Mouse (Mus musculus): ENCODE measurements around the gene Gas7.

GRCm38 (mm10) chr11:67600710-67601430, 145.6 kb downstream of the Gas7 start:
- TF ChIP-seq CTCF (IDR thresholded peaks at IDR 0.05; ENCODE audit: low read depth, low read length) (no peak), POLR2A (IDR thresholded peaks at IDR 0.05; ENCODE audit: borderline replicate concordance, low read depth, low read length) (no peak)
